Mouse (Mus musculus): ENCODE results near the gene Gcgr. TPM values are rescaled to one million over a fixed set of nuclear protein-coding genes. Genes with fewer than 3 reads are reported as not detected.
A peak's percentile ranks its signal among the peaks of the same experiment; 100 is the strongest.

The Gcgr gene
- 0.92 and 1.0 TPM in 2 replicates for polyA plus RNA-seq (2015; fragmentation: Nextera tagmentation; extraction: Ambion mirVana)

DNA sequence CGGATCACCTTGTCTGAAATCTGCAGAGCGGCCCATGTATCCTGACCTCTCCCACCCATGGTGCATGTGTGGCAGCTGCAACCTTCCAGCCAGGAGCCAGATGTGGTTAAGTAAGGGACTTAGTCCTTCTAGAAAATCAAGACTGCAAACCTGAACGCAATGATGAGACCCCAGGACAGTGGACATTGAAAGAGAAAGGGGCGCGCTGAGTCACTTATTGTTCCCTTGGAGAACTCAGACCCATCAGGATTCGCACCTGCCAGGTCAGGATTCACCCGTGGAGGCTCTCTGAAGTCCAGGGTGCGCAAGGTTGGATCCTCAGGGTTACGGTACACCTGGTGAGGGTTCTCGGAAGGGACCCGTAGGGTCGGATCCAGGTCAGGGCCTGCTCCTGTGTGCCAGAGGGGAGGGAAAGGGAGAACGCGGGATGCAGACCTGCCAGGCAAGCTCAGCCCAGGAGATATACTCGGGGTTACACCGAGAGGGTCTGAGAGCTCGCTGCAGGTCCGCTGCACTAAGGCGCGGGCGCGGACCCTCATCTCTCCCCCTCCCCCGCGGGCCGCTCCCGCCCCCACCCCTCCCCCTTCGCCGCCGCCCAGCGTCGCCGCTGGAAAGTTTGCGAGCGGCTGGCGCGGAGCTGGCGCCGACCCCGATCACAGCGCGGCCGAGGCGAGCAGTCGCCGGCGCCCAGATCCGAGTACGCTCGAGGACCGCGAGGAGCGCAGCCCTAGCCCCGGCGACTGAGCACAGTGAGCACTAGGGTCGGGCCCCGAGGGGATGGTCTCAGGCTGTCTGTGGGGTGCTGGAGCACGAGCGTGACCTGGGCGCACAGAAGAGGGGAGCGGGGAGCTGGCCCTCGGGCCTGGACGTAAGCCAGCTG is at the start of gene Gcgr:
Gene Gcgr (plus strand): TSS at position 615 of the 880 bp plus-strand sequence.
- H3K27ac ChIP-seq (ENCODE audit: low read depth, low read length), result no peak within 1 kb of the TSS
- ATAC-seq, result no peak
- H3K36me3 ChIP-seq (ENCODE audit: control insufficient read depth, insufficient read depth, low read length), result no peaks in the 10 kb centered on the region
- H3K4me3 ChIP-seq (ENCODE audit: low read length), result peak within 1 kb of the TSS; percentile 21
- peaks cover 40% of the 10 kb centered on the region for H3K27me3 ChIP-seq (replicated peaks; ENCODE audit: control insufficient read depth, insufficient read depth, low read length)
- peak within 1 kb of the TSS; percentile 42; the same call in 1 of the 2 replicates for H3K9ac ChIP-seq (ENCODE audit: low read depth, low read length)
- H3K9me3 ChIP-seq (ENCODE audit: control insufficient read depth, low read length), result no peaks in the 10 kb centered on the region
- peaks cover 8% of the 10 kb centered on the region for H3K4me1 ChIP-seq (ENCODE audit: control insufficient read depth, insufficient read depth, low read depth, low read length)
- H3K4me2 ChIP-seq (ENCODE audit: low read length), result peak within 1 kb of the TSS; percentile 46
- WGBS, result 7% methylated on average over 57 of the region's 62 CpGs

DNA sequence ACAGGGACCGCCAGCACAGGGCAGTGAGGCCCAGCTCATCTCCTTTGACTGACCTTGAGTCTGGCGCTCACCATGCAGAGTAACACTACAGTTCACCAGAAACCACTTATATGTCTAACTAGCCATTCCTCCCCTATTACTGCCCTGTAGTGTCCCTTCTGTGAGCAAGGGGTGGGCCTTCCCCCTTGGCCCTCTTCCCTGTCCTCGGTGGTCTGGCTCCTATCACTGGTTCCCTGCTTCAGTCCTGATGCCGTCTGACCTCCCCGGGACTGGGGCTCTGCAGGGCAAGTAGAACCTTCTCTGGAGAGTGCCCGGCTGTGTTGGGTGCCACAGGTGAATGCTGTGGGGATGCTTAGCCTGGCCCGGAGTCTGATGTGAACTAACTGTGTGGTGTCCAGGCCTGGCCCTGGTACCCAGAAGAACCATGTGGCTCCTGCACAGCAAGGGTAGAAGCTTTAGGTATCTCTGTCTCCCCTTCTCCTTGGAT is 47.0 kb upstream of the Gcgr start:
- no peak for ATAC-seq
- Histone ChIP-seq H3K27ac (ENCODE audit: low read depth, low read length) (peak overlapping the region; percentile 86), H3K4me3 (ENCODE audit: low read length) (no peak overlapping the region), H3K9ac (ENCODE audit: low read depth, low read length) (peak overlapping the region; percentile 93; the same call in 1 of the 2 replicates), H3K36me3 (ENCODE audit: control insufficient read depth, insufficient read depth, low read length) (peaks cover 44% of the 10 kb centered on the region), H3K4me1 (ENCODE audit: control insufficient read depth, insufficient read depth, low read depth, low read length) (peaks cover 16% of the 10 kb centered on the region), H3K4me2 (ENCODE audit: low read length) (peak overlapping the region; percentile 76), H3K27me3 (replicated peaks; ENCODE audit: control insufficient read depth, insufficient read depth, low read length) (no peaks in the 10 kb centered on the region), H3K9me3 (ENCODE audit: control insufficient read depth, low read length) (no peaks in the 10 kb centered on the region)
- 87% methylated on average over 7 of the region's 7 CpGs for WGBS

DNA sequence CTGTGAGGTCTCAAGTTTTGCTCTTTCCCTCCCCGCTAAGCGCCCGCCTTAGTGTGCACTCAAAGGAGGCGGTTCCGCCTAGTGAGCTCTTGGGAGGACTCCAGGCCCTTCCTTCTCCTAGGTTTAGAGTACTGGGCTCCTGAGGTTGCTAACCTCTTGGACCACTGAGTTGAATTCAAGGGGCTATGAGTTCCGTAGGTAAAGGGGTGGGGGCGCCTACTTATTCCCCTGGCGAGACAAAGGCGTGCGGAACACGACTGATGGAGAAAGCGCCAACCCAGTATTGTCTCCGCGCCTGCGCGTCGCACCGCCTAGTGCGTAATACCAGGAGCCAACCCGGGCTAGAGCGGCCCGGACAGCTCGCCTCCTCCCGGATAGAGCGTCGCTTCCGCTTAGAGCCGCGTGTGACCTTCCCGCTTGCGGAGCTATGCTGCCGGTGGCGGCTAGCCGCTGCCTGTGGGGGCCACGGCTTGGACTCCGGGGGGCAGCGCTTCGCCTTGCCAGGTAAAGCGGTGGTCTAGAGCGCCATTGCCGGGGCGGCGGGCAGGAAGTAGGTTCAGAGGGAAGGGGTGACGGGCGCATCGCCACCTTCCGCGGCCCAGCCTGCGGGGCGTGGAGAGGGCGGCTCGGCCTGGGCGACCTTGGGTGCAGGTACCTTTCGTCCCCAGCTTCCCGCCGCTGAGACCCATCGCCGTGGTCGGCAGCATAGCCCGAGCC is 46.1 kb upstream of the Gcgr start, which contains the start of gene Mrpl12:
Gene Mrpl12 (plus strand): TSS at position 349 of the 717 bp plus-strand sequence.
- 0% methylated on average over 56 of the region's 60 CpGs for WGBS
- Histone ChIP-seq H3K9me3 (ENCODE audit: control insufficient read depth, low read length) (no peaks in the 10 kb centered on the region), H3K27ac (ENCODE audit: low read depth, low read length) (peak within 1 kb of the TSS; percentile 86), H3K9ac (ENCODE audit: low read depth, low read length) (peak within 1 kb of the TSS; percentile 93), H3K4me3 (ENCODE audit: low read length) (peak within 1 kb of the TSS; percentile 97), H3K4me1 (ENCODE audit: control insufficient read depth, insufficient read depth, low read depth, low read length) (peaks cover 16% of the 10 kb centered on the region), H3K4me2 (ENCODE audit: low read length) (peak within 1 kb of the TSS; percentile 76), H3K27me3 (replicated peaks; ENCODE audit: control insufficient read depth, insufficient read depth, low read length) (no peaks in the 10 kb centered on the region), H3K36me3 (ENCODE audit: control insufficient read depth, insufficient read depth, low read length) (peaks cover 42% of the 10 kb centered on the region)
- peak; percentile 96 for ATAC-seq

DNA sequence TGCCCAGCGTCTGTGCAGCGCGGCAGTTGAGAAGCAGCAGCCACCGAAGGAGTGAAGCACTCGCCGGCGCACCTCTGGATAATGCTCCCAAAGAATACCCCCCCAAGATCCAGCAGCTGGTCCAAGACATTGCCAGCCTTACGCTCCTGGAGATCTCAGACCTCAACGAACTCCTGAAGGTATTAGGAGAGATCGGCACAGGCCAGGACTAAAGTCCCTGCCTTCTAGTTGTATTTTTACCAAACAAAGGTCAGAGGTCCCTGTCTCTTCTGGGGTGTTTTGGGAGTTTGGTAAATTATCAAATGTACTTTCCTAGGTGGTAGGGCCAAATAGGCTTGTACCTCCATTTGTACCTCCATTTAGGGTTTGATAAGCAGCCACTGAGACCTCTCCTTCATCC is 45.2 kb upstream of the Gcgr start:
- Histone ChIP-seq H3K9me3 (ENCODE audit: control insufficient read depth, low read length) (no peaks in the 10 kb centered on the region), H3K4me3 (ENCODE audit: low read length) (peak overlapping the region; percentile 97), H3K4me2 (ENCODE audit: low read length) (peak overlapping the region; percentile 76), H3K27ac (ENCODE audit: low read depth, low read length) (peak overlapping the region; percentile 85), H3K4me1 (ENCODE audit: control insufficient read depth, insufficient read depth, low read depth, low read length) (peaks cover 16% of the 10 kb centered on the region), H3K9ac (ENCODE audit: low read depth, low read length) (peak overlapping the region; percentile 93), H3K36me3 (ENCODE audit: control insufficient read depth, insufficient read depth, low read length) (peaks cover 36% of the 10 kb centered on the region), H3K27me3 (replicated peaks; ENCODE audit: control insufficient read depth, insufficient read depth, low read length) (no peaks in the 10 kb centered on the region)
- ATAC-seq, result no peak
- 11% methylated on average over 10 of the region's 10 CpGs for WGBS

GRCm38 (mm10) chr11:120488516-120488915 is 42.0 kb upstream of the Gcgr start:
- H3K4me1 ChIP-seq (ENCODE audit: control insufficient read depth, insufficient read depth, low read depth, low read length), result peaks cover 38% of the 10 kb centered on the region
- H3K4me2 ChIP-seq (ENCODE audit: low read length), result no peak overlapping the region
- WGBS, result 77% methylated on average over 4 of the region's 4 CpGs
- no peak overlapping the region for H3K27ac ChIP-seq (ENCODE audit: low read depth, low read length)
- H3K4me3 ChIP-seq (ENCODE audit: low read length), result no peak overlapping the region
- no peak for ATAC-seq
- peaks cover 21% of the 10 kb centered on the region for H3K36me3 ChIP-seq (ENCODE audit: control insufficient read depth, insufficient read depth, low read length)
- no peaks in the 10 kb centered on the region for H3K27me3 ChIP-seq (replicated peaks; ENCODE audit: control insufficient read depth, insufficient read depth, low read length)
- no peaks in the 10 kb centered on the region for H3K9me3 ChIP-seq (ENCODE audit: control insufficient read depth, low read length)
- no peak overlapping the region for H3K9ac ChIP-seq (ENCODE audit: low read depth, low read length)

DNA sequence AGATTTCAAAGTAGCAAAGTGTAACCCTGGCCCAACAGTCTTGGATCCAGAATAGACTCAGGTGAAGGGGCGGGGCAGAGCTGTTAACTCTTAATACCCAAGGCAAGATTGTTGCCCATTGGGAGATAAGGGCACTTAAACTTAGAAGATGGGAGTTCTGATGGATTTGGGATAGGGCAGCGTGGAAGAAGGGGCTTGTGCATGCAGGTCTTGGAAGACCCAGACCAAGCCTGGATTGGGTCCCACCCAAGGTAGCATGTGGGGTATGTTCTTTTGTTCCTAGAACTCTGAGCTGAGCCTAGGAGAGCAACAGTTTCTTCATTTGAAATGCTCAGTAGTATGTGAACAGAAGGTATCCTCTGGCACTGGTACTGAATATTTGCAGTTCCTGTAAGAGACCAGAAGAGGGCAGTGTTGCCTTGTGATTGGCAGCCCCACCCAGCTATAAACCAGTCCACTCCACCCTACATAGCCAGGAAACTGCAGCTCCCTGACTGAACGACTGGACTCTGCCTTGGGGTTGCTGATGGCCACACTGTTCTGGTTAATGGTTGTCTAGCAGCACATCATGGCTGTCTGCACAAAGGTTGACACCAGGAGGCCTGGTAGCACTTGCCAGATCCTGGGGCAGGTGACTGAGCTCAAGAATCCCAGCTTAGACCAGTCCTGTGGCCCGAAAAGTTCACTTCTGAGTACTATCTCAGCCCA is 41.3 kb upstream of the Gcgr start:
- Histone ChIP-seq H3K36me3 (ENCODE audit: control insufficient read depth, insufficient read depth, low read length) (peaks cover 21% of the 10 kb centered on the region), H3K4me1 (ENCODE audit: control insufficient read depth, insufficient read depth, low read depth, low read length) (peaks cover 34% of the 10 kb centered on the region)
- no peak for ATAC-seq

DNA sequence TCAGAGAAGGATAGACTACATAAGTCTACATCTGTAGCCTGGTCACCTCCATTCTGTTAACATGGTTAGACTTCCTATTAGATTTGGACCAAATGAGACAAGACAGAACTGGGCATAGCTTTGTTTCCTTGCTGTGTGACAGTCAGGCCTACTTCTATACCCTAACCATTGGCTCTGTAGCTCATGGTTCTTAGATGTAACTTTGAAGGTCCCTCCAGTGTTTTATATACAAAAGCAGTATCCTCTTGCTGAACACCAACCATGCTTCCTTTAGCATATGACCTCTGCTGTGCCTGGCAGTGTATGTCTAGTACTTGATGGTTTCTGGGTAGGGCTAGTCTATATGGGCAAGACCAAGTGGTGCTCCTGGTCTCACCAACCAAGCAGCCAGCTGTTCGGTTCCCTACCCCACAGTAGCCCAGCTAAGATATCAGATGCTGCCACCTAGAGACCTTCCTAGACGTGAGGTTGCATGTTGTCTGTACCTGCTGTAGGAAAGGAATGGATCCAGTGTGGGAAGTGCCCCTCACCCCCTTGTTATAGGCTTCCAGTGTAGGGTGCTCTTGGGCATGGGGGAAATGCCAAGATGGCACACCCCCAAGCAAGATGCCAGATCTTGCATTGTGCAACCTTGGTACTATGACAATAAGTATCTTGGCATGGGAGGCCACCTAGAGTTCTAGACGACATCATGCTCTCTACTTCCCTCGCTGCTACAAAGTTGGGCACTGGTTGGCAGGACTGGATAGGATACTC is 40.0 kb upstream of the Gcgr start:
- Histone ChIP-seq H3K27ac (ENCODE audit: low read depth, low read length) (no peak overlapping the region; the same call in 1 of the 2 replicates), H3K4me2 (ENCODE audit: low read length) (peak overlapping the region; percentile 90; the same call in 1 of the 2 replicates), H3K4me1 (ENCODE audit: control insufficient read depth, insufficient read depth, low read depth, low read length) (peaks cover 29% of the 10 kb centered on the region), H3K9me3 (ENCODE audit: control insufficient read depth, low read length) (no peaks in the 10 kb centered on the region), H3K36me3 (ENCODE audit: control insufficient read depth, insufficient read depth, low read length) (peaks cover 25% of the 10 kb centered on the region), H3K9ac (ENCODE audit: low read depth, low read length) (no peak overlapping the region), H3K4me3 (ENCODE audit: low read length) (no peak overlapping the region), H3K27me3 (replicated peaks; ENCODE audit: control insufficient read depth, insufficient read depth, low read length) (no peaks in the 10 kb centered on the region)
- 43% methylated on average over 4 of the region's 4 CpGs for WGBS
- no peak for ATAC-seq

More for the DNA sequence above, 41.3 kb upstream of the Gcgr start:
- no peaks in the 10 kb centered on the region for H3K27me3 ChIP-seq (replicated peaks; ENCODE audit: control insufficient read depth, insufficient read depth, low read length)
- H3K27ac ChIP-seq (ENCODE audit: low read depth, low read length), result no peak overlapping the region
- H3K9ac ChIP-seq (ENCODE audit: low read depth, low read length), result no peak overlapping the region
- 61% methylated on average over 4 of the region's 4 CpGs for WGBS
- H3K9me3 ChIP-seq (ENCODE audit: control insufficient read depth, low read length), result no peaks in the 10 kb centered on the region
- no peak overlapping the region for H3K4me2 ChIP-seq (ENCODE audit: low read length)
- H3K4me3 ChIP-seq (ENCODE audit: low read length), result no peak overlapping the region

- Histone ChIP-seq H3K27ac (ENCODE audit: low read depth, low read length) (peak within 1 kb of the TSS; percentile 83), H3K4me1 (ENCODE audit: control insufficient read depth, insufficient read depth, low read depth, low read length) (peaks cover 25% of the 10 kb centered on the region), H3K27me3 (replicated peaks; ENCODE audit: control insufficient read depth, insufficient read depth, low read length) (no peaks in the 10 kb centered on the region), H3K9ac (ENCODE audit: low read depth, low read length) (peak within 1 kb of the TSS; percentile 82), H3K4me3 (ENCODE audit: low read length) (peak within 1 kb of the TSS; percentile 85), H3K4me2 (ENCODE audit: low read length) (peak within 1 kb of the TSS; percentile 90), H3K9me3 (ENCODE audit: control insufficient read depth, low read length) (no peaks in the 10 kb centered on the region), H3K36me3 (ENCODE audit: control insufficient read depth, insufficient read depth, low read length) (peaks cover 29% of the 10 kb centered on the region)
- WGBS, result 2% methylated on average over 35 of the region's 35 CpGs
- peak; percentile 91 for ATAC-seq
Observed at GRCm38 (mm10) chr11:120491317-120492023, 39.0 kb upstream of the Gcgr start, which contains the start of gene Slc25a10. Gene Slc25a10 (plus strand): TSS chr11:120491840.

All from hindbrain, embryonic 16.5 days (tissue).